Mouse (Mus musculus) E14TG2a.4 (cell line): ENCODE data around the gene Casq2.

Source experiments
- H3K27me3 ChIP-seq: 2 replicates; pipeline ENCODE4 v1.6.1; 2014; ENCODE audit warnings: low read length, control low read depth; ENCODE audit not compliant: insufficient read depth
- H3K36me3 ChIP-seq: 2 replicates; pipeline ENCODE4 v1.6.1; 2014; ENCODE audit warnings: low read length, control low read depth; ENCODE audit not compliant: insufficient read depth
- H3K4me1 ChIP-seq: replicated peaks from 2 replicates; pipeline ENCODE4 v1.6.1; 2014; ENCODE audit warnings: low read depth, low read length, control low read depth
- H3K4me3 ChIP-seq: replicated peaks from 2 replicates; pipeline ENCODE4 v1.5.1; 2014; ENCODE audit warnings: mild to moderate bottlenecking, low read length
- H3K9me3 ChIP-seq: 2 replicates; pipeline ENCODE4 v1.6.1; 2014; ENCODE audit warnings: low read length, control low read depth
- CTCF ChIP-seq: conservative IDR thresholded peaks from 2 replicates; pipeline ENCODE4 v1.5.1; 2014; ENCODE audit warnings: low read length
- NANOG ChIP-seq: IDR thresholded peaks from 2 replicates; pipeline ENCODE4 v1.6.1; 2014; ENCODE audit warnings: borderline replicate concordance, low read length, mixed read lengths
- POU5F1 ChIP-seq: IDR thresholded peaks from 2 replicates; pipeline ENCODE4 v1.6.1; 2014; ENCODE audit warnings: low read length, borderline replicate concordance

Gene Casq2

GRCm38 (mm10) chr3:102069686-102070085 is 16.5 kb upstream of the Casq2 start:
- Histone ChIP-seq H3K4me3 (no peak overlapping the region), H3K4me1 (no peaks in the 10 kb centered on the region), H3K9me3 (peaks cover 39% of the 10 kb centered on the region), H3K36me3 (peaks cover 12% of the 10 kb centered on the region; the same call in 1 of the 2 replicates), H3K27me3 (no peaks in the 10 kb centered on the region)
- no peak for TF ChIP-seq NANOG
- TF ChIP-seq POU5F1: no peak
- TF ChIP-seq CTCF: no peak

- Histone ChIP-seq H3K27me3 (no peaks in the 10 kb centered on the region), H3K4me3 (no peak overlapping the region), H3K36me3 (peaks cover 12% of the 10 kb centered on the region; the same call in 1 of the 2 replicates), H3K9me3 (peaks cover 39% of the 10 kb centered on the region), H3K4me1 (no peaks in the 10 kb centered on the region)
- TF ChIP-seq NANOG: no peak
- no peak for TF ChIP-seq CTCF
- TF ChIP-seq POU5F1: no peak
These were observed 15.9 kb upstream of the Casq2 start for GRCm38 (mm10) chr3:102070360-102070759.

GRCm38 (mm10) chr3:102071016-102071415 is 15.2 kb upstream of the Casq2 start:
- no peaks in the 10 kb centered on the region for H3K27me3 ChIP-seq
- no peak overlapping the region for H3K4me3 ChIP-seq
- no peaks in the 10 kb centered on the region for H3K4me1 ChIP-seq
- H3K9me3 ChIP-seq: peaks cover 36% of the 10 kb centered on the region
- H3K36me3 ChIP-seq: peaks cover 12% of the 10 kb centered on the region; the same call in 1 of the 2 replicates
- no peak for TF ChIP-seq NANOG
- TF ChIP-seq CTCF: no peak
- no peak for TF ChIP-seq POU5F1

DNA sequence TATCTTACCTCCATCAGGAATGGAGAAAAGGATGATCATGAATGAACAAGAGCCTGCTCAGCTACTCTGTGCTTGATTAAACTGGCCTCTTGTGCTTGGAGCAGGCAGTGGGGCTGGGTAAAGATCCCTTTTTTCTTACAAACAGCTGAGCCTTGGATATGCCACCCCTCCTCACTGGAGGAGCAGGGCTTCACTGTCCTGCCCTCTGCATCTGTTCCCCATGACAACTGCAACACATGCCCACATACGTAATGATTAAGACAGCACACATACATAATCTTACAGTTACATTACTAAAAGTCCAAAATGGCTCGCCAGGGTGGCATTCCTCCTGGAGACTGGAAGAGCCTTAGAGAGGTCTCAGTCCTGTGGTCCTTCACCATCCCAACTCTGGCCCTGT is 6.8 kb upstream of the Casq2 start:
- Histone ChIP-seq H3K4me1 (peaks cover 30% of the 10 kb centered on the region), H3K36me3 (no peaks in the 10 kb centered on the region), H3K27me3 (peaks cover 4% of the 10 kb centered on the region; the same call in 1 of the 2 replicates), H3K9me3 (peaks cover 6% of the 10 kb centered on the region; the same call in 1 of the 2 replicates), H3K4me3 (no peak overlapping the region)
- no peak for TF ChIP-seq CTCF
- TF ChIP-seq POU5F1: no peak
- TF ChIP-seq NANOG: no peak

DNA sequence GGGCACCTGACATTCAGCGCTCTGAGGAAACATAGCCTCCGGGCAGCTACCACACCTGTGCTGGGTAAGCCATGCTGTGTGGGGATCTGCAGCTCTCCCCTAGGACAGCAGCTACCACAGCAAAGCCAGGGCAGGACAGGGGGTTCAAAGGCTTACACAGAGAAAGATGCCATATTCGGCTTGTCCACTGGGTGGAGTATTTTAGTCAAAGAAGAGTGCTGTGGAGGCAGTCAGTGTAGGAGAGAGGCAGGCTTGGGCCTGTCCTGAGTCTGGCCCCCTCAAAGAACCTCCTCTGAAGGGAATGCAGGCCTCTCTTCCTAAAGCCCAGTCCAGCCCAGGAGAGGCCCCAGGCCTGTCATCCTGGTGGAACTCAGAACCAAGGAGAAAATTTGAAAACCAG is 4.4 kb upstream of the Casq2 start:
- peaks cover 7% of the 10 kb centered on the region; the same call in 1 of the 2 replicates for H3K27me3 ChIP-seq
- H3K9me3 ChIP-seq: peaks cover 24% of the 10 kb centered on the region
- H3K36me3 ChIP-seq: no peaks in the 10 kb centered on the region
- H3K4me3 ChIP-seq: peak overlapping the region; percentile 55
- TF ChIP-seq POU5F1 (no peak), CTCF (peak; percentile 61)
- H3K4me1 ChIP-seq: peaks cover 53% of the 10 kb centered on the region

DNA sequence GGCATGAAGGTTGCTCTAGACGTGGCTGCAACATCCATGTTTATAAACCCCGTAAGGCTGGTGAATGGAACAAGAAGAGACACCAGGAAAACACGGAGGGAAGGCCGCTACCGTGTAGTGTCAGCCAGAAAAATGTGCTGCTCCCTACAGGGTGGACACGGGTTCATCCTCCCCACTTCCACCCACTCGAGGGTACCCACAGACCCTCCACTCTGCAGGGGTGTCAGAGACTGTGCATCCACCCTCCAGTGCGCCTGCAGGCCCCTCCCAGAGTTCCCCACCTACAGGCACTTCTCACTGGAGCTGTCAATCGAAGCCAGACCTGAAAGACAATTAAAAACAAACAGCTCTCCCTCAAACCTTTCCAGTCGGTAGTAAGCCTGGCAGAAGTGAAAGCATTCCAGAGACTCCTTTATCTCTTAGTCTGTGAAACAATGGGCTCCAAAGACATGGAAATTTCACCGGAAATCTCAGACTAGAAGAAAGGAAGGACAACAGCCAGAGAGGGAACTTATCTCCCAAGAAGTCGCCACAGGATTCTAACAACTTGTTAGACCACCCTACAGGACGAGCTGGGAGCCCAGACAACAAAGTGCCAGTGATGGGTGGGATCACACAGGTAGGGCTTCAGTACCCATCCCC is 2.5 kb upstream of the Casq2 start:
- Histone ChIP-seq H3K36me3 (no peaks in the 10 kb centered on the region), H3K9me3 (peaks cover 19% of the 10 kb centered on the region), H3K4me1 (peaks cover 71% of the 10 kb centered on the region), H3K4me3 (peak overlapping the region; percentile 55), H3K27me3 (peaks cover 16% of the 10 kb centered on the region; the same call in 1 of the 2 replicates)
- TF ChIP-seq CTCF (no peak), POU5F1 (peak; percentile 77), NANOG (peak; percentile 97)

GRCm38 (mm10) chr3:102084833-102085491 is 1.3 kb upstream of the Casq2 start:
- Histone ChIP-seq H3K9me3 (peaks cover 19% of the 10 kb centered on the region), H3K36me3 (no peaks in the 10 kb centered on the region), H3K4me3 (0 out of 2 replicates have a peak overlapping the region, but pooled peaks have one; percentile 17), H3K27me3 (peaks cover 12% of the 10 kb centered on the region; the same call in 1 of the 2 replicates), H3K4me1 (peaks cover 71% of the 10 kb centered on the region)
- TF ChIP-seq POU5F1: no peak
- TF ChIP-seq NANOG: no peak
- no peak for TF ChIP-seq CTCF

- H3K36me3 ChIP-seq: no peaks in the 10 kb centered on the region
- H3K9me3 ChIP-seq: peaks cover 19% of the 10 kb centered on the region
- H3K4me3 ChIP-seq: no peak overlapping the region
- TF ChIP-seq POU5F1: no peak
- no peak for TF ChIP-seq CTCF
- TF ChIP-seq NANOG: no peak
- H3K4me1 ChIP-seq: peaks cover 79% of the 10 kb centered on the region
- H3K27me3 ChIP-seq: peaks cover 12% of the 10 kb centered on the region; the same call in 1 of the 2 replicates
These were observed 496 bp upstream of the Casq2 start for GRCm38 (mm10) chr3:102085719-102086118.

GRCm38 (mm10) chr3:102094841-102095240 is 8.6 kb downstream of the Casq2 start:
- Histone ChIP-seq H3K27me3 (peaks cover 10% of the 10 kb centered on the region), H3K9me3 (no peaks in the 10 kb centered on the region), H3K4me1 (peaks cover 43% of the 10 kb centered on the region), H3K4me3 (no peak overlapping the region), H3K36me3 (no peaks in the 10 kb centered on the region)
- TF ChIP-seq POU5F1 (no peak), CTCF (no peak), NANOG (no peak)
